Mouse (Mus musculus): ENCODE data around the gene Slc44a5.

DNA sequence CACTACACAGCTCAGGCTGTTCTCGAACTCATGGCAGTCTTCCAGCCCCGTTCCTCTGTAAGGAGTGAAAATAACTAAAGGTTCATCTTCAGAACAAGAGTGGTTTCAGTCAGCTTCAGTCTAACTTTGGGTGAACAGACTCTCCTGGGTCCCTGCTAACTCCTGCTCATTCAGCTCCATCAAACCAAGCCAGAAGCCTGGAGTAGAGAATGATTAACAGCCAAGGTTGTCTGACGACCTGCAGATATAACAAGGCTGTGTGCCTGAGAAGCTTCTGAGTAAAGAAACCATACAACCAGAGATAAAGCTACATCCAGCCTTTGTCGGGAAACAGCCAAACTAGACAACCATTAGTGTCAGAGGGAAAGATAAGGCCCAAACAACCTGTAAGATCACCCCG is 5.8 kb upstream of the Slc44a5 start:
- TF ChIP-seq POLR2A (IDR thresholded peaks at IDR 0.05; ENCODE audit: control insufficient read depth, low read depth, low read length), result no peak
- TF ChIP-seq CTCF (IDR thresholded peaks at IDR 0.05; ENCODE audit: control insufficient read depth, insufficient read depth, insufficient replicate concordance, low read depth, low read length), result no peak
